ENCODE assay signal across 8 mouse cellular contexts in the genomic region with DNA sequence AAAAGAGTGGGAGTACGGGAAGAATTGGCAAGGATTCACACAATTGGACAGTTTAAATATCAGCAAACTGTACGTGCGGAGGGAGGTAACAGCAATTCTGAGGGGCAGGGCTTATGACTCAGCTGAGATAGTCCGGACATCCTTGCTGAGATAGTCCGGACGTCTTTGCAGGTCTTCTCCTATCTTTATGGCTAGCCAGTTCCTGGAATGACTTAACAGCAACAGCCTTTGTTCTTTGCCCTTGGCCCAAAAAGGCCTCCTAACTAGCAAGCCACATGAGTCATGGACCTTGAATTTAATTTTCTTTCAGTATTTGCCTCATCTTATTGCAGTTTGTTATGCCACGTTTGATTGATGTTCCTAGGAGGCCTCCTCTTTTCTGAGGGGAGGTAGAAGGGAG.
DNase-seq lines count a peak whose midpoint lies in the region.

No protein-coding gene starts in this region.

- peak; percentile 48 for DNase-seq in 3T3-L1 (ENCODE audit: low read depth, low spot score)
- DNase-seq in adrenal gland, adult (ENCODE audit: inconsistent age in 2 of 2, low spot score in 1 of 2), result peak; percentile 41 to 77
- DNase-seq in adrenal gland, adult 2 months, result peak; percentile 61
- DNase-seq in adrenal gland, adult 8-10 months, result peak; percentile 49
- peak; percentile 25 for DNase-seq in adrenal gland, postnatal 10 days
- DNase-seq in adrenal gland, postnatal 14 days, result peak; percentile 34
- peak; percentile 1 for DNase-seq in adrenal gland, postnatal 25 days
- DNase-seq in adrenal gland, postnatal 36 days, result peak; percentile 33 to 52

Comparison
In these comparisons a context has a peak if more than half of its experiments do, and no peak if none do; other contexts are left out.
1. Peak in every context shown above with its lines: DNase-seq.
2. DNase-seq: peak in every context shown above with its lines; median percentile 61 in adrenal gland, adult 2 months; 59 in adrenal gland, adult; 49 in adrenal gland, adult 8-10 months; 48 in 3T3-L1; 42 in adrenal gland, postnatal 36 days; 34 in adrenal gland, postnatal 14 days; 25 in adrenal gland, postnatal 10 days; 1 in adrenal gland, postnatal 25 days.